Mouse (Mus musculus) Muller cell, postnatal 12 days (primary cell): ENCODE data around the gene Xbp1.
"Not testable (repeated sequence)": the region's sequence is repeated elsewhere in the genome, so short reads cannot be mapped to it uniquely, and the experiment has no call there.

Source experiments
- DNase-seq: peaks from one replicate; pipeline ENCODE4 v3.0.0-alpha.2; 2015; ENCODE audit errors: inconsistent ontology term

The Xbp1 gene

GRCm38 (mm10) chr11:5528841-5529240 is 8.4 kb downstream of the Xbp1 start:
- DNase-seq: peak; percentile 53

- DNase-seq: no peak
These were observed 9.7 kb downstream of the Xbp1 start for GRCm38 (mm10) chr11:5530172-5530571.

- DNase-seq: peak; percentile 32
These were observed 10.3 kb downstream of the Xbp1 start for GRCm38 (mm10) chr11:5530717-5531116.

GRCm38 (mm10) chr11:5533108-5533507 is 12.6 kb downstream of the Xbp1 start:
- DNase-seq: no peak

- not testable (repeated sequence) for DNase-seq
These were observed 17.0 kb downstream of the Xbp1 start for GRCm38 (mm10) chr11:5537454-5537853.

GRCm38 (mm10) chr11:5540331-5540730 is 19.9 kb downstream of the Xbp1 start:
- DNase-seq: no peak

- peak; percentile 27 for DNase-seq
These were observed 20.9 kb downstream of the Xbp1 start for GRCm38 (mm10) chr11:5541230-5541798.

- DNase-seq: peak; percentile 93
These were observed 21.5 kb downstream of the Xbp1 start, which contains the start of gene Ccdc117 for GRCm38 (mm10) chr11:5541799-5542481. Gene Ccdc117, minus strand, starts transcription at chr11:5542187.

- no peak for DNase-seq
These were observed 22.2 kb downstream of the Xbp1 start for GRCm38 (mm10) chr11:5542482-5543185.

- no peak for DNase-seq
These were observed 22.8 kb downstream of the Xbp1 start for GRCm38 (mm10) chr11:5543281-5543680.

- not testable (repeated sequence) for DNase-seq
These were observed 24.2 kb downstream of the Xbp1 start for GRCm38 (mm10) chr11:5544709-5545108.

GRCm38 (mm10) chr11:5545457-5545856 is 25.0 kb downstream of the Xbp1 start:
- DNase-seq: no peak

GRCm38 (mm10) chr11:5546693-5547092 is 26.2 kb downstream of the Xbp1 start:
- no peak for DNase-seq

GRCm38 (mm10) chr11:5551430-5551829 is 31.0 kb downstream of the Xbp1 start:
- DNase-seq: no peak

GRCm38 (mm10) chr11:5551931-5552330 is 31.5 kb downstream of the Xbp1 start:
- DNase-seq: no peak

- no peak for DNase-seq
These were observed 39.8 kb downstream of the Xbp1 start for GRCm38 (mm10) chr11:5560273-5560672.

- DNase-seq: no peak
These were observed 42.3 kb downstream of the Xbp1 start for GRCm38 (mm10) chr11:5562625-5563268.

- no peak for DNase-seq
These were observed 43.4 kb downstream of the Xbp1 start for GRCm38 (mm10) chr11:5563898-5564297.

GRCm38 (mm10) chr11:5565596-5565995 is 45.1 kb downstream of the Xbp1 start:
- DNase-seq: peak; percentile 11

- no peak for DNase-seq
These were observed 46.0 kb downstream of the Xbp1 start for GRCm38 (mm10) chr11:5566506-5566905.

GRCm38 (mm10) chr11:5567654-5568053 is 47.2 kb downstream of the Xbp1 start:
- DNase-seq: no peak

GRCm38 (mm10) chr11:5568082-5568481 is 47.6 kb downstream of the Xbp1 start:
- DNase-seq: no peak
